Mouse (Mus musculus) v-Abl transformed pro-B cells (cell line): ENCODE results near the gene Nuak1.

Source experiments
- in situ Hi-C, 2 experiments: fragments of 400-800 bp; cut with MboI; formaldehyde crosslinking; loops; one replicate each; pipeline ENCODE4 v1.15.1; 2025; ENCODE audit not compliant: unreplicated experiment in 2 of 2

The Nuak1 gene

GRCm38 (mm10) chr10:84450654-84451053 is 10.3 kb upstream of the Nuak1 start:
- in situ Hi-C loops, result loop anchor here (5.0 to 25.0 kb wide), 3 partner anchors 62 to 813 kb away; partner anchors contain the start of gene Appl2 (in 1 of the 2)

- in situ Hi-C loops, result loop anchor here (5.0 to 25.0 kb wide), 3 partner anchors 63 to 812 kb away; partner anchors contain the start of gene Appl2 (in 1 of the 2)
Observed at GRCm38 (mm10) chr10:84449733-84450132, 9.3 kb upstream of the Nuak1 start.

- in situ Hi-C loops, result no loop called here
Observed at GRCm38 (mm10) chr10:84447411-84447821, 7.0 kb upstream of the Nuak1 start.

GRCm38 (mm10) chr10:84446661-84447060 is 6.3 kb upstream of the Nuak1 start:
- in situ Hi-C loops, result no loop called here

- in situ Hi-C loops, result no loop called here
Observed at GRCm38 (mm10) chr10:84444396-84444795, 4.0 kb upstream of the Nuak1 start.

GRCm38 (mm10) chr10:84441846-84442245 is 1.4 kb upstream of the Nuak1 start:
- in situ Hi-C loops, result no loop called here

GRCm38 (mm10) chr10:84441434-84441785 is 1.0 kb upstream of the Nuak1 start:
- in situ Hi-C loops, result no loop called here

GRCm38 (mm10) chr10:84440181-84440540 is 236 bp downstream of the Nuak1 start:
- in situ Hi-C loops, result no loop called here

GRCm38 (mm10) chr10:84439228-84439596 is 1.2 kb downstream of the Nuak1 start:
- in situ Hi-C loops, result loop anchor here (5.0 kb wide), 1 partner anchor 417 kb away; no protein-coding TSS in a partner anchor

- in situ Hi-C loops, result loop anchor here (5.0 kb wide), 1 partner anchor 416 kb away; no protein-coding TSS in a partner anchor
Observed at GRCm38 (mm10) chr10:84438466-84439227, 1.8 kb downstream of the Nuak1 start.

GRCm38 (mm10) chr10:84438049-84438422 is 2.4 kb downstream of the Nuak1 start:
- in situ Hi-C loops, result loop anchor here (5.0 kb wide), 1 partner anchor 416 kb away; no protein-coding TSS in a partner anchor

- in situ Hi-C loops, result loop anchor here (5.0 kb wide), 1 partner anchor 415 kb away; no protein-coding TSS in a partner anchor
Observed at GRCm38 (mm10) chr10:84437166-84438048, 3.0 kb downstream of the Nuak1 start.

- in situ Hi-C loops, result loop anchor here (5.0 kb wide), 1 partner anchor 414 kb away; no protein-coding TSS in a partner anchor
Observed at GRCm38 (mm10) chr10:84435930-84436329, 4.5 kb downstream of the Nuak1 start.

GRCm38 (mm10) chr10:84433193-84433801 is 7.1 kb downstream of the Nuak1 start:
- in situ Hi-C loops, result no loop called here

GRCm38 (mm10) chr10:84424374-84424773 is 16.0 kb downstream of the Nuak1 start:
- in situ Hi-C loops, result loop anchor here (5.0 to 10.0 kb wide), 5 partner anchors 37 to 312 kb away; no protein-coding TSS in a partner anchor

- in situ Hi-C loops, result loop anchor here (5.0 to 10.0 kb wide), 5 partner anchors 37 to 312 kb away; no protein-coding TSS in a partner anchor
Observed at GRCm38 (mm10) chr10:84423903-84424302, 16.5 kb downstream of the Nuak1 start.

- in situ Hi-C loops, result loop anchor here (5.0 to 10.0 kb wide), 5 partner anchors 33 to 308 kb away; no protein-coding TSS in a partner anchor
Observed at GRCm38 (mm10) chr10:84420589-84420988, 19.8 kb downstream of the Nuak1 start.

GRCm38 (mm10) chr10:84418421-84418820 is 22.0 kb downstream of the Nuak1 start:
- in situ Hi-C loops, result no loop called here

GRCm38 (mm10) chr10:84416752-84417151 is 23.6 kb downstream of the Nuak1 start:
- in situ Hi-C loops, result no loop called here

GRCm38 (mm10) chr10:84414981-84415700 is 25.3 kb downstream of the Nuak1 start:
- in situ Hi-C loops, result no loop called here
